Mouse (Mus musculus): ENCODE data around the gene Olfr1030.
"Not testable (repeated sequence)": the region's sequence is repeated elsewhere in the genome, so short reads cannot be mapped to it uniquely, and the experiment has no call there.

The Olfr1030 gene

DNA sequence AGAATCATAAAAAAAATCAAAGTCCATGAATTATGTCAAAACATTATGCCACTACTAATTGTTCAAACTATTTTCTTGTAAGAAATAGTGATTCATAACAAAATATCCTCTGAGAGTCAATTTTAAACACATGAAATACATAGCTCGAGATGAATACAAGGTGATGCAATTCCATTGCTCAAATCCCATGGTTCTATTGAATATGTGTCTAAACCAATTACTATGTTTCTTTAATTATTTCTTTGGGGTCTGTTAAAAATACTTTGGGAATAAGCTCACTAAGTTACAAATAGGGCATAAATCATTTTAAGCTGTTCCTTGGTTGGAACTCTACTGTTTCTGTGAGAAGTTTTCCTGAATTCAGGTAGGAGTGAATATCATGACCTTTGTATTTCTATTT, at the start of gene Olfr1030:
Olfr1030 (plus strand) TSS at position 301 of the 400 bp plus-strand sequence.
- DNase-seq, result no peak

DNA sequence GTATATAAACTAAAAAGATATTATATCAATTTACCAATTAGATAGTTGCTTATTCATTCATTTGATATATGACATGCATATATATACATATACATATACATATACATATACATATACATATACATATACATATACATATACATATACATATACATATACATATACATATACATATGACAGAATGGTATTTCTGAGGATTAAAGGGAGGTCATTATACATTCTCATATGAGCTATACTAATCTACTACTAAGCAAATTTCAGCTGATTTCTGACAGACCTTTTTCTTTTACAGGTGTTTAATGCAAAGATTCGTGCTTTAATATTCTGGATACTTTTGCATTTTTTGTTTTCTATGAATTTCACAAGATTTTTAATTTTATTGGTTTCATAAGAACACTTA, 28.9 kb upstream of the Olfr1030 start, which contains the start of gene Olfr1028:
Olfr1028 (plus strand) TSS at position 301 of the 400 bp plus-strand sequence.
- DNase-seq, result no peak

DNA sequence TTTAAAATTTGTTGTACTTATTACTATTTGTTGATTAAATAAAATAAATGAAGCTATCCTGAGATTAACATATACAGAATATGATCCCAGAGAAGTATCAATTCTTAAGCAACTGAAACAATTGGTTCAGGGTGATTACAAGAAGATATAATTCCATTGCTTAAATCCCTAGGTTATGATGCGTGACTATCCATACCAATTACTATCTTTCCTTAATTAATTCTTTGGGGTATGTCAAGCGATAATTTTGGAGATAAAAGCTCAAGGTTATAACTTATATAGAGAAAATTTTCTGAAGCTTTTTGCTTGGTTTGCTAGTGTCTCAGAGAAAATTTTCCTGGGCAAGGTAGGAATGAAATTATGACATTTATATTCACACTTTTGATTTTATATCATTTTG, 5.5 kb upstream of the Olfr1030 start, which contains the start of gene Olfr1029:
Olfr1029 (plus strand) TSS at position 301 of the 400 bp plus-strand sequence.
- DNase-seq, result no peak

DNA sequence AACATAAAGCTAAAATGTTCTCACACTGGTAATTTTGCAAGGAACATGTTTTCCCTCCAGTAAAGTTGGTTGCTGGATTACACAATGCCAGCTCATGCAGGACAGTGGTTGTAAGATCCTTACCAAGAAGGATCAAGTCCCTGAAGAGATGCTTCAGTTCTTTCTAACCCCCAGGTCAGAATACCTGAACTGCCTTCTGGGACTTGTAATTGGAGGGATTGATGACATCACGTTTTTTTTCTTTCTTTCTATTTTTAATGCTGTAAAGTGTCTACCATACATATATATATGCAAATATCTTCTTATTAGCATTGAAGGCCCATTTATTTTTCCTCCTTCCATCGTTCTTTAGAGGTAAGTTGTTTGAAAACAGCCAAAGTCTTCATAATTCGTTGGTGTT, 10.9 kb downstream of the Olfr1030 start, which contains the start of gene Olfr1031:
Olfr1031 (plus strand) TSS at position 301 of the 400 bp plus-strand sequence.
- DNase-seq, result no peak

DNA sequence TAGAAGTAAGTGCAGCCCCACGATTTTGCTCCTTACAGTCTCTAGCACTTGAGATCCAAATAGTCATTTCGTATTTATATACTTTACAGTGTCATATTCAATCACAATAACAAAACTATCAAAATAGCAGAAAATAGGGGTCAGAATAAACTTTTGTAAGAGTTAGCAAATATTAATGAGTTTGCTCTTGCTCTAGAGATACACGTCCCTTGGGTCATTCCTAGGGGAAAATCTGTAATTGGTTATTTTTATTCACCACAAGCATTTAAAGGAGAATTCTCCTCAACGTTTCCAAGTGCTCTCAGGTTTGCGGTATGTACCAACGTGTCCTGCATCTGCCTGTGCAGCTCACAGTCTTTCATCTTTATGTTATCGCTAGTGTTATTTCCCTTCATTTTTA, 26.2 kb downstream of the Olfr1030 start, which contains the start of gene Olfr1032:
Olfr1032 (plus strand) TSS at position 301 of the 400 bp plus-strand sequence.
- no peak for DNase-seq

DNA sequence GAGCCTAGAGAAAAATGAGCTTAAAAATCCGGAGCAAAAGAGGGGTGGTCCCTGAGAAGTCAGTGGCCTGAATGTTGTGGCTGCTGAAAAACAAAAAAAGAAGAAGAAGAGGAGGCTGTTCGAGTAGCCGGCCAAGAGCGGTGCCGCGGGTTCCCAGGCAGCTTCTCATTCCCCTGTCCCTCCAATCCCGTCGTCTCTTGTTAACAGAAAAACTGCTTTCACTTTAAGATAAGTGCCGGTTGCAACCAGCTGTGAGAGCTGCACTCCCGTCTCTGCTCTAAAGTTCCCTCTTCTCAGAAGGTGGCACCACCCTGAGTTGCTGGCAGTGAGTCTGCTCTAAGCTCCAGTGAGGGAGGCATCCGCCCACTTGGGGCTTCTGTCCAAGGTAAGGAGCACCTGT, 41.3 kb downstream of the Olfr1030 start, which contains the start of gene Olfr1033:
Olfr1033 (plus strand) TSS at position 228 of the 400 bp plus-strand sequence.
- DNase-seq, result not testable (repeated sequence)

DNA sequence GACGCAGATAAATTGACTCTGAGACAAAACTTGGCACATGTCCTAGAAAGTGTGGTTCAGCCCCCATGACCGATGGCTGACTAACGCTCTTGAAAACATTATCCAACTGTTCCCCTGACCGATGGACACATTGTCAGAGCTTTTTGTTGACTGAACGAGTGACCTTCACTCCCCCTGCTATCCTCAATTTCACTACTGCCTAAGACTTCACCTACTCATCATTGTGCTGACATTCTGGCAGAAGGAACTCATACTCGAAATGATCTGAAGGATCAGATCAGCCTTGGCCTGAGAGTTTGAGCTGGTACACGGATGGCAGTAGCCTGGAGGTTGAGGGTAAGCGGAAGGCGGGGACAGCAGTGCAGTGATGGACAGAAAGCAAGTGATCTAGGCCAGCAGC, 42.4 kb downstream of the Olfr1030 start:
- not testable (repeated sequence) for DNase-seq

Data from thymus, postnatal 14 days (tissue).